Mouse (Mus musculus): Measurements from ENCODE around the gene Lrrc26. TPM values are rescaled to one million over a fixed set of nuclear protein-coding genes. Genes with fewer than 3 reads are reported as not detected.

Gene Lrrc26
- polyA plus RNA-seq, 1 experiment from 2014 or later = not detected

GRCm38 (mm10) chr2:25305587-25306359 is 16.1 kb downstream of the Lrrc26 start:
- peaks cover 94% of the 10 kb centered on the region for H3K27me3 ChIP-seq (replicated peaks)
- peak overlapping the region; percentile 67 for H3K4me2 ChIP-seq
- peaks cover 12% of the 10 kb centered on the region for H3K4me1 ChIP-seq
- WGBS (ENCODE audit: insufficient replicate concordance) = 44% methylated on average over 14 of the region's 14 CpGs
- 0 out of 2 replicates have a peak overlapping the region, but pooled peaks have one; percentile 31 for H3K9ac ChIP-seq
- H3K9me3 ChIP-seq (replicated peaks) = no peaks in the 10 kb centered on the region
- peak overlapping the region; percentile 45; the same call in 1 of the 2 replicates for H3K4me3 ChIP-seq
- H3K36me3 ChIP-seq = no peaks in the 10 kb centered on the region
- H3K27ac ChIP-seq = no peak overlapping the region
- no peak for ATAC-seq

- ATAC-seq = no peak
- WGBS (ENCODE audit: insufficient replicate concordance) = 43% methylated on average over 10 of the region's 10 CpGs
- Histone ChIP-seq H3K9me3 (replicated peaks) (no peaks in the 10 kb centered on the region), H3K9ac (no peak overlapping the region), H3K27ac (no peak overlapping the region), H3K36me3 (no peaks in the 10 kb centered on the region), H3K27me3 (replicated peaks) (peaks cover 98% of the 10 kb centered on the region), H3K4me1 (peaks cover 4% of the 10 kb centered on the region), H3K4me3 (no peak overlapping the region), H3K4me2 (no peak overlapping the region)
Observed at GRCm38 (mm10) chr2:25310180-25310579, 20.5 kb downstream of the Lrrc26 start.

- no peak overlapping the region for H3K27ac ChIP-seq
- H3K36me3 ChIP-seq = no peaks in the 10 kb centered on the region
- no peak overlapping the region for H3K4me3 ChIP-seq
- no peaks in the 10 kb centered on the region for H3K9me3 ChIP-seq (replicated peaks)
- no peaks in the 10 kb centered on the region for H3K4me1 ChIP-seq
- no peak overlapping the region for H3K9ac ChIP-seq
- ATAC-seq = no peak
- no peak overlapping the region for H3K4me2 ChIP-seq
- peaks cover 98% of the 10 kb centered on the region for H3K27me3 ChIP-seq (replicated peaks)
- 3% methylated on average over 22 of the region's 22 CpGs for WGBS (ENCODE audit: insufficient replicate concordance)
Observed at GRCm38 (mm10) chr2:25310969-25311368, 21.3 kb downstream of the Lrrc26 start.

DNA sequence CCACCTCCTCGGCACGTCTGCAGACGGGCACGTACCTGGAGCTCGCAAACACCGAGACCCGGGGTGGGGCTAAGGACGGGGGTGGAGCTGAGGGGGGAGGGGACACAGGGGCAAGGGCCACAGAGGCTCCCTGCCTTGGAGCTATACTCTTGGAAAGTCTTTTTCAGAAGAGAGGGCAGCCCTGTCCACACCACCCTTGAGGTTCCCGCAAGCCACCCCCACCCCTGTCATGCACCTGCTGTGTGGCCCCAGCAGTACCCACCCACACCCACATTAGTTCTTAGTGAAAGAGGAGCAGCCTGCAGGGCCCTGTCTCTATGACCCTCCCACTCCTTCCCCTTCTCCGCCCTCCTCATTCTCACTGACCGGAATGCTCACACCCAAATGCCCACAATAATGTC is 21.8 kb downstream of the Lrrc26 start:
- Histone ChIP-seq H3K36me3 (no peaks in the 10 kb centered on the region), H3K4me2 (no peak overlapping the region), H3K27ac (no peak overlapping the region), H3K27me3 (replicated peaks) (peaks cover 98% of the 10 kb centered on the region), H3K9me3 (replicated peaks) (no peaks in the 10 kb centered on the region), H3K9ac (no peak overlapping the region), H3K4me1 (no peaks in the 10 kb centered on the region), H3K4me3 (no peak overlapping the region)
- WGBS (ENCODE audit: insufficient replicate concordance) = 6% methylated on average over 11 of the region's 11 CpGs
- no peak for ATAC-seq

GRCm38 (mm10) chr2:25318119-25318966 is 28.6 kb downstream of the Lrrc26 start:
- no peak for ATAC-seq
- Histone ChIP-seq H3K4me1 (peaks cover 8% of the 10 kb centered on the region), H3K4me2 (peak overlapping the region; percentile 61), H3K9me3 (replicated peaks) (no peaks in the 10 kb centered on the region), H3K27me3 (replicated peaks) (peaks cover 90% of the 10 kb centered on the region), H3K27ac (no peak overlapping the region), H3K4me3 (peak overlapping the region; percentile 30), H3K9ac (no peak overlapping the region), H3K36me3 (no peaks in the 10 kb centered on the region)
- 8% methylated on average over 31 of the region's 31 CpGs for WGBS (ENCODE audit: insufficient replicate concordance)

DNA sequence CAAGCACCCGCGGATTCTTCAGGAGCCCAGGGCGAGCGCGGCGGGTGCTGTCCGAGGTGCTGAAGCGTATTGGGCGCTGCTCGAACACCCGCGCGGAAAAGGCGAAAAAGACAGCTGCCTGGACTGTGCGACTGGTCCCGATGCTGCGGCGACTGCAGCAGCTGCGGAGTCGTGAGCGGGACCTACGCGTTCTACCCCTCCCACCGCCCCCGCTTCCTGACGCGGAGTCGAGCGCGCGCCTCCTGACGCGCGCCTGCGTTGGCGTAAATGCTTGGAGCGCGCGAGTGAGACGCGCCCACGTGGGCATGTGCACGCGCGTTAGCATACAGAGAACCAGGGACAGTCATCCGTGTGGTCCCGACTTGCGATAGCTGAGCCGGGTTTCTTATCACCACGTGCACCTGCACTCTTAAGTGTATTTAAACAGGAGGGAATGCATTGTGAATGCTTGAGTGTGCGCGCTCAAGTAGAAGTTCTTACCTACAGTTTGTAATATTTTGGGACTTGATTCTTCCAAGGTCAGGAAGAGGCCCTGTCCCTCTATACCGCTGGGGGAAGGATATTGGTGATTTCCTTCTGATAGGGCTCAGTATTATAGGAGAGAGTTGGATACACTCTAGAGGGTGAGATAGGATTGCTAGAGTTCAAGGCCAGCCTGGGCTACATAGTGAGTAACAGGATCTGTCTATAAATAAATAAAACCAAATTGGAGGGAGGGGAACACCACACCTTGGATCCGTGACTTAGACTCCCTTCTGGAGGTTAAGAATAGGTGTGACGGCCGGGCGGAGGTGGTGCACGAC is 29.5 kb downstream of the Lrrc26 start, which contains the start of gene Grin1:
Gene Grin1 (minus strand): TSS at position 217 of the 803 bp plus-strand sequence.
- Histone ChIP-seq H3K9me3 (replicated peaks) (no peaks in the 10 kb centered on the region), H3K4me1 (peaks cover 8% of the 10 kb centered on the region), H3K36me3 (no peaks in the 10 kb centered on the region), H3K4me3 (peak within 1 kb of the TSS; percentile 30), H3K27me3 (replicated peaks) (peaks cover 82% of the 10 kb centered on the region), H3K4me2 (peak within 1 kb of the TSS; percentile 61), H3K27ac (no peak within 1 kb of the TSS), H3K9ac (no peak within 1 kb of the TSS)
- WGBS (ENCODE audit: insufficient replicate concordance) = 9% methylated on average over 58 of the region's 58 CpGs
- ATAC-seq = no peak

GRCm38 (mm10) chr2:25320084-25320483 is 30.4 kb downstream of the Lrrc26 start:
- Histone ChIP-seq H3K4me1 (peaks cover 8% of the 10 kb centered on the region), H3K27me3 (replicated peaks) (peaks cover 78% of the 10 kb centered on the region)

DNA sequence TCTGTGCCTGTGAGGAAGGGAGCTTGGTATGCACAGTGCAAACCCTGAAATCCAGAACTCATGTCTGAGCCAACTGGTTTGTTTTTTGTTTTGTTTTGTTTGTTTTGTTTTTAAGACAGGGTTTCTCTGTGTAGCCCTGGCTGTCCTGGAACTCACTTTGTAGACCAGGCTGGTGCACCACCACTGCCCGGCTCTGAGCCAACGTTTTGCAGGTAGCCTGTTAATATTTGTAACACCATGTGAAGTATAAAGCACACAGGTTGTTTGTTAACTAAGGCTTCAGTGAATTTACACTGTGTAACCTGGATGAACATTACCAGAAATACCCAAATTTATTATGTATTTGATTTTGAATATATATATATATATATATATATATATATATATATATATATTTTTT is 36.3 kb downstream of the Lrrc26 start:
- Histone ChIP-seq H3K27me3 (replicated peaks) (peaks cover 24% of the 10 kb centered on the region; the same call in 1 of the 2 replicates), H3K4me1 (peaks cover under 1% of the 10 kb centered on the region; the same call in 1 of the 2 replicates), H3K4me2 (no peak overlapping the region), H3K27ac (no peak overlapping the region), H3K36me3 (no peaks in the 10 kb centered on the region), H3K9ac (no peak overlapping the region), H3K9me3 (replicated peaks) (no peaks in the 10 kb centered on the region), H3K4me3 (no peak overlapping the region)
- ATAC-seq = no peak
- WGBS (ENCODE audit: insufficient replicate concordance) = 62% methylated on average over 2 of the region's 2 CpGs

More at GRCm38 (mm10) chr2:25320084-25320483, 30.4 kb downstream of the Lrrc26 start:
- no peak overlapping the region for H3K4me2 ChIP-seq
- ATAC-seq = no peak
- 23% methylated on average over 2 of the region's 2 CpGs for WGBS (ENCODE audit: insufficient replicate concordance)
- H3K4me3 ChIP-seq = no peak overlapping the region
- no peak overlapping the region for H3K27ac ChIP-seq
- no peaks in the 10 kb centered on the region for H3K9me3 ChIP-seq (replicated peaks)
- H3K36me3 ChIP-seq = no peaks in the 10 kb centered on the region
- no peak overlapping the region for H3K9ac ChIP-seq

DNA sequence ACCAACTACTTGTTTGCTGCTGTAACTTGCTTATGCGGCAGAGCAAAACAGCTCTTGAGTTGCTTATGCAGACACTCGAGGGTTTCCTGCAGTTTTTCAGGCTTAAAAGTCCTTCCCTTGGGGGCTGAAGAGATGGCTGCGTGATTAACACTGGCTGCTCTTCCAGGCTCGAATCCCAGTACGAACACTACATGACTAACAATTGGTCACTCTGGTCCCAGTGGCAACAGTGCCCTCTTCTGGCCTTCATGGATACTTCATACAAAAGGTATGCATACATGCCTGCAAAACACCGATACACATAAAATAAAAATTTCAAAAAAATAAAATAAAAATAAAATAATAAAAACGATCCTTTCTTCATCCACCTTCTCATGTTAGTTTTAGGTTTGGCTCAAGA is 38.7 kb downstream of the Lrrc26 start:
- ATAC-seq = no peak
- H3K27me3 ChIP-seq (replicated peaks) = peaks cover 11% of the 10 kb centered on the region; the same call in 1 of the 2 replicates
- 39% methylated on average over 7 of the region's 7 CpGs for WGBS (ENCODE audit: insufficient replicate concordance)

DNA sequence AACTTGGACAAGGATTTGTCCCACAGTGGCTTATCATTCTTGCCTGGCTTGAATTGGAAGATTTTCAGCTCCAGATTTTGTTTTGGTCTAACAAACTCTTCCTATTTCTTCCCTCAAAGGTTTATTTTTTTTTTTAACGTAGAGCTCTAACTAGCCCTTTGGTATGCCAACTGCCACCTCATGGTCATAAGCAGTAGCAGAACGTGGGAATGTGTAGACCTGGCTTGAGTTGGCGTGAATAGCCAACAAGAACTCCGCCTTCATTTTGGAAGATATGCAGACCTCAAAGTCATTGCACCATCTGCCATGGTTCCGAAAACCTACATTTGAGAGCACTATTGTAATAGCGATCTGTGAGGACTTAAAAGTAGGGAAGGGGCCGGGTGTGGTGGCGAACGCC is 41.8 kb downstream of the Lrrc26 start:
- WGBS (ENCODE audit: insufficient replicate concordance) = 38% methylated on average over 9 of the region's 9 CpGs
- Histone ChIP-seq H3K4me2 (peak overlapping the region; percentile 88), H3K36me3 (peaks cover 31% of the 10 kb centered on the region), H3K9me3 (replicated peaks) (no peaks in the 10 kb centered on the region), H3K4me1 (peaks cover 27% of the 10 kb centered on the region), H3K27ac (no peak overlapping the region), H3K9ac (peak overlapping the region; percentile 87), H3K4me3 (peak overlapping the region; percentile 90), H3K27me3 (replicated peaks) (peaks cover 4% of the 10 kb centered on the region; the same call in 1 of the 2 replicates)
- no peak for ATAC-seq

More for the DNA sequence above, 38.7 kb downstream of the Lrrc26 start:
- Histone ChIP-seq H3K36me3 (peaks cover 1% of the 10 kb centered on the region; the same call in 1 of the 2 replicates), H3K9me3 (replicated peaks) (no peaks in the 10 kb centered on the region), H3K9ac (no peak overlapping the region), H3K4me1 (peaks cover 14% of the 10 kb centered on the region), H3K4me2 (no peak overlapping the region), H3K4me3 (no peak overlapping the region), H3K27ac (no peak overlapping the region)

Measured in liver, embryonic 12.5 days (tissue).